Mouse (Mus musculus): ENCODE results near the gene Gm26602.

DNA sequence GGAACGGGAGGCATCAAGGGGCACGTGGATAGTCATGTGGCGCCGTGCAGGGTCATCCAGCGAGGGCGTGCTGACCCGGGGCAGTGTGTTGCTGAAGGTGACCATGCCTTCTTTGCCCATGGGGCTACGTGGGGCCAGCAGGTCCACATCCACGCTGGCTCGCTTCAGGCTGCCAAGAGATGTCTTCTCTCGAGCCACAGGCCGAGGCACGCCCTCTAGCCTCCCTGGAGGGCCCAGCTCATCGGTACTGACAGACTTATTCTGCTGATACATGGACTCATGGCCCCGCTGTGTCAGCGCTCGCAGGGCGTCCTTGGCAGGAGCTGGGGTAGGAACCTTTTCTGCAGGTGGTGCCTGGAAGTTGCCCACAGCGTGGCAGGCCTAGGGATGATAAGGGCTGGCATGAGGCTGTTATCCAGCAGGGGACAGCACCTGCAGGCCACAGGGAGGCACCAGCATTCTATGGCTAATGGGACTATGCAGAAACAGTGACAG, 44.8 kb upstream of the Gm26602 start:
- TF ChIP-seq POLR2A (IDR thresholded peaks at IDR 0.05; ENCODE audit: control insufficient read depth, extremely low read depth, insufficient read depth, low read length, poor library complexity) (no peak), CTCF (IDR thresholded peaks at IDR 0.05; ENCODE audit: borderline replicate concordance, control insufficient read depth, extremely low read depth, insufficient read depth, low read length, poor library complexity) (no peak)
